20 mouse cellular contexts compared by ENCODE assay signal in the genomic region with DNA sequence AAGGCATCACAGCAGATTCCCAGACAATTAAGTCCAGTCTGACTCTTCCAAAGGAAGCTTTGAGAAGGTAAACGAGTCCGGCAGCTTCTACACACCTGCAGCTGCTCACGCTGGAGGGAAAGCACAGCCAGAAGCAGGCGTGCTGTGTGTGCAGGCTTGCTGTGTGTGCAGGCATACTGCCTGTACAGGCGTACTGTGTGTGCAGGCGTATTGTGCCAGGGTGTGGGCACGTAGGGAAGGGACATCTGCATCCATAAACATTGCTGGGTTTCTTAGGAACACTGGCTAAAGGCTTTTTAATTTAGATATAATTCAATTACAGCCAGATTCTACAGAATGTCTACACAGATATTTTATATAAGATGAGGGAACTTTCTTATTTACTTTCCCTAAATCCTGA. TPM values are rescaled to one million over a fixed set of nuclear protein-coding genes. Genes with fewer than 3 reads are reported as not detected.
A peak's percentile ranks its signal among the peaks of the same experiment; 100 is the strongest.
DNase-seq lines count a peak whose midpoint lies in the region; ATAC-seq and TF ChIP-seq lines count a peak whose summit lies in the region.
"Had no signal": no experiment of that assay in that cellular context is flagged by ENCODE, and none has a peak within 500 bp of the region (broad histone marks: within the 10 kb centered on the region; RNA-seq: fewer than 3 reads in every experiment).

No protein-coding gene starts in this region.

- intact Hi-C loops in heart, postnatal 25 days (cut with DNase I) = loop anchor here (5.0 kb wide), 1 partner anchor 86 kb away; no protein-coding TSS in a partner anchor

- DNase-seq in heart, embryonic 10.5 days (ENCODE audit: low spot score) = no peak
- DNase-seq in heart, postnatal 25 days (ENCODE audit: low spot score) = no peak
- DNase-seq in kidney, postnatal 4 days = no peak
- peak; percentile 80 for DNase-seq in midbrain, embryonic 11.5 days (ENCODE audit: low spot score, missing footprints)
- no peak for DNase-seq in midbrain, postnatal 0 days (ENCODE audit: low spot score)
- DNase-seq in embryonic facial prominence, embryonic 10.5 days (ENCODE audit: low spot score) = no peak
- DNase-seq in cerebellum, adult 8-10 months = no peak
- DNase-seq: adrenal gland, postnatal 25 days; cerebellum, adult 11 months; cerebellum, postnatal 10 days; left cerebral cortex, postnatal 4 days had no signal

- no peak overlapping the region for H3K9ac ChIP-seq in kidney, embryonic 15.5 days
- no peak overlapping the region for H3K9ac ChIP-seq in midbrain, embryonic 11.5 days (ENCODE audit: low read length)
- H3K9ac ChIP-seq in midbrain, postnatal 0 days (replicated peaks; ENCODE audit: low read length, poor library complexity, severe bottlenecking) = no peak overlapping the region
- H3K9ac ChIP-seq: forebrain, embryonic 13.5 days; limb, embryonic 15.5 days; liver, embryonic 14.5 days; lung, embryonic 14.5 days; neural tube, embryonic 13.5 days had no signal

- TF ChIP-seq CTCF in midbrain, postnatal 0 days (IDR thresholded peaks at IDR 0.05) = no peak

- 84% methylated on average over 7 of the region's 7 CpGs for WGBS in heart, embryonic 10.5 days
- 77% methylated on average over 7 of the region's 7 CpGs for WGBS in kidney, embryonic 15.5 days
- WGBS in midbrain, embryonic 11.5 days = 92% methylated on average over 7 of the region's 7 CpGs
- WGBS in midbrain, postnatal 0 days = 86% methylated on average over 7 of the region's 7 CpGs
- 84% methylated on average over 7 of the region's 7 CpGs for WGBS in embryonic facial prominence, embryonic 10.5 days

- H3K27me3 ChIP-seq in heart, embryonic 10.5 days (ENCODE audit: insufficient read depth, poor library complexity, severe bottlenecking) = no peaks in the 10 kb centered on the region
- H3K27me3 ChIP-seq in kidney, embryonic 15.5 days = no peaks in the 10 kb centered on the region
- no peaks in the 10 kb centered on the region for H3K27me3 ChIP-seq in midbrain, embryonic 11.5 days (ENCODE audit: control insufficient read depth, insufficient read depth, low read length)
- H3K27me3 ChIP-seq in midbrain, postnatal 0 days (ENCODE audit: insufficient read depth, low read length) = no peaks in the 10 kb centered on the region
- H3K27me3 ChIP-seq in embryonic facial prominence, embryonic 10.5 days (replicated peaks; ENCODE audit: low read depth, poor library complexity, severe bottlenecking) = no peaks in the 10 kb centered on the region
- H3K27me3 ChIP-seq: forebrain, embryonic 13.5 days; limb, embryonic 15.5 days; neural tube, embryonic 13.5 days had no signal

- H3K4me1 ChIP-seq in heart, embryonic 10.5 days = peaks cover 71% of the 10 kb centered on the region
- peaks cover 55% of the 10 kb centered on the region for H3K4me1 ChIP-seq in kidney, embryonic 15.5 days
- H3K4me1 ChIP-seq in midbrain, embryonic 11.5 days (ENCODE audit: control insufficient read depth, insufficient read depth, low read length) = peaks cover 10% of the 10 kb centered on the region
- no peaks in the 10 kb centered on the region for H3K4me1 ChIP-seq in midbrain, postnatal 0 days (ENCODE audit: insufficient read depth, low read length)
- peaks cover 52% of the 10 kb centered on the region for H3K4me1 ChIP-seq in embryonic facial prominence, embryonic 10.5 days

- no peak for ATAC-seq in kidney, embryonic 15.5 days (replicated peaks; ENCODE audit: low FRiP score)
- no peak for ATAC-seq in midbrain, embryonic 11.5 days (ENCODE audit: low FRiP score)
- no peak for ATAC-seq in midbrain, postnatal 0 days (ENCODE audit: low FRiP score)
- ATAC-seq: inflammation-experienced regulatory T-cells, adult 6 months had no signal

- no peak overlapping the region for H3K4me2 ChIP-seq in kidney, embryonic 15.5 days
- no peak overlapping the region for H3K4me2 ChIP-seq in midbrain, embryonic 11.5 days
- H3K4me2 ChIP-seq in midbrain, postnatal 0 days (ENCODE audit: low read depth, low read length, poor library complexity, severe bottlenecking) = no peak overlapping the region
- H3K4me2 ChIP-seq: forebrain, embryonic 13.5 days had no signal

- no peak overlapping the region for H3K4me3 ChIP-seq in heart, embryonic 10.5 days
- H3K4me3 ChIP-seq in kidney, embryonic 15.5 days (replicated peaks) = no peak overlapping the region
- H3K4me3 ChIP-seq in midbrain, embryonic 11.5 days (ENCODE audit: low read depth, low read length) = no peak overlapping the region
- no peak overlapping the region for H3K4me3 ChIP-seq in midbrain, postnatal 0 days (ENCODE audit: low read depth, low read length)
- H3K4me3 ChIP-seq in embryonic facial prominence, embryonic 10.5 days = no peak overlapping the region
- H3K4me3 ChIP-seq: forebrain, embryonic 13.5 days; left cerebral cortex, adult 2 months; limb, embryonic 15.5 days; myocyte; neural tube, embryonic 13.5 days had no signal

- no peaks in the 10 kb centered on the region for H3K36me3 ChIP-seq in heart, embryonic 10.5 days
- no peaks in the 10 kb centered on the region for H3K36me3 ChIP-seq in kidney, embryonic 15.5 days
- no peaks in the 10 kb centered on the region for H3K36me3 ChIP-seq in midbrain, embryonic 11.5 days (ENCODE audit: control insufficient read depth, insufficient read depth, low read length)
- no peaks in the 10 kb centered on the region for H3K36me3 ChIP-seq in midbrain, postnatal 0 days (ENCODE audit: insufficient read depth, low read length)
- no peaks in the 10 kb centered on the region for H3K36me3 ChIP-seq in embryonic facial prominence, embryonic 10.5 days (replicated peaks)
- H3K36me3 ChIP-seq: limb, embryonic 15.5 days; neural tube, embryonic 13.5 days had no signal

- no peaks in the 10 kb centered on the region for H3K9me3 ChIP-seq in heart, embryonic 10.5 days
- H3K9me3 ChIP-seq in kidney, embryonic 15.5 days (replicated peaks) = no peaks in the 10 kb centered on the region
- H3K9me3 ChIP-seq in midbrain, embryonic 11.5 days (ENCODE audit: control insufficient read depth, low read length) = no peaks in the 10 kb centered on the region
- H3K9me3 ChIP-seq in midbrain, postnatal 0 days (ENCODE audit: low read length) = no peaks in the 10 kb centered on the region
- H3K9me3 ChIP-seq in embryonic facial prominence, embryonic 10.5 days = no peaks in the 10 kb centered on the region
- H3K9me3 ChIP-seq: forebrain, embryonic 13.5 days; limb, embryonic 15.5 days; neural tube, embryonic 13.5 days had no signal

- peak overlapping the region; percentile 47 for H3K27ac ChIP-seq in heart, embryonic 10.5 days
- H3K27ac ChIP-seq in kidney, embryonic 15.5 days = peak overlapping the region; percentile 48; the same call in 1 of the 2 replicates
- no peak overlapping the region for H3K27ac ChIP-seq in midbrain, embryonic 11.5 days (ENCODE audit: low read depth, low read length)
- H3K27ac ChIP-seq in midbrain, postnatal 0 days (ENCODE audit: low read depth, low read length) = no peak overlapping the region
- peak overlapping the region; percentile 57; the same call in 1 of the 2 replicates for H3K27ac ChIP-seq in embryonic facial prominence, embryonic 10.5 days (replicated peaks)
- H3K27ac ChIP-seq: forebrain, embryonic 13.5 days; left cerebral cortex, adult 2 months; liver, embryonic 14.5 days; neural tube, embryonic 13.5 days had no signal

RNA-seq across cellular contexts. Expression of a gene that starts 59.4 kb away (rescaled TPM):
- polyA plus RNA-seq in heart, embryonic 10.5 days (2016; fragmentation: Nextera tagmentation; extraction: Ambion mirVana) = 16.7 and 19.2 TPM in 2 replicates
- 10 to 100 TPM; 25.0 to 28.2 TPM for total RNA-seq in heart, postnatal 25 days (2021)
- 16.3 and 18.0 TPM in 2 replicates for polyA plus RNA-seq in kidney, embryonic 15.5 days (2015; fragmentation: Nextera tagmentation; extraction: Ambion mirVana)
- polyA plus RNA-seq in midbrain, embryonic 11.5 days (2014; fragmentation: Nextera tagmentation; extraction: Ambion mirVana) = 6.0 and 6.2 TPM in 2 replicates
- total RNA-seq in midbrain, postnatal 0 days (2014; rRNA removed) = 9.6 and 10.1 TPM in 2 replicates
- 4.0 and 4.5 TPM in 2 replicates for polyA plus RNA-seq in midbrain, postnatal 0 days (2015; fragmentation: Nextera tagmentation; extraction: Ambion mirVana)
- polyA plus RNA-seq in embryonic facial prominence, embryonic 10.5 days (2016; fragmentation: Nextera tagmentation; extraction: Ambion mirVana) = 10.6 and 11.1 TPM in 2 replicates

Comparison
In these comparisons a context has a peak if more than half of its experiments do, and no peak if none do; other contexts are left out.
1. H3K27ac ChIP-seq: peak in heart, embryonic 10.5 days (single experiment), kidney, embryonic 15.5 days (single experiment) and embryonic facial prominence, embryonic 10.5 days (single experiment); none in midbrain, embryonic 11.5 days (single experiment) and midbrain, postnatal 0 days (single experiment).